Mouse (Mus musculus) thymus, adult 2 months (tissue): ENCODE measurements around the gene Kcnab1. TPM values are rescaled to one million over a fixed set of nuclear protein-coding genes. Genes with fewer than 3 reads are reported as not detected.

Source experiments
- DNase-seq: peaks from one replicate; pipeline ENCODE4 v3.0.0; 2021
- H3K27ac ChIP-seq: fragments of 200-500 bp; 2 replicates; pipeline ENCODE4 v1.5.1; 2012; ENCODE audit warnings: low read length, control low read depth; ENCODE audit not compliant: control insufficient read depth, insufficient read depth
- H3K27me3 ChIP-seq: fragments of 200-500 bp; 2 replicates; pipeline ENCODE4 v1.6.1; 2012; ENCODE audit warnings: mild to moderate bottlenecking, low read length, moderate library complexity, mixed read lengths; ENCODE audit not compliant: control insufficient read depth, insufficient read depth
- H3K36me3 ChIP-seq: fragments of 200-500 bp; 2 replicates; pipeline ENCODE4 v1.6.1; 2012; ENCODE audit warnings: mild to moderate bottlenecking, low read length, moderate library complexity; ENCODE audit not compliant: control insufficient read depth, insufficient read depth
- H3K4me1 ChIP-seq: fragments of 200-500 bp; replicated peaks from 2 replicates; pipeline ENCODE4 v1.6.1; 2012; ENCODE audit warnings: low read length; ENCODE audit not compliant: control insufficient read depth, insufficient read depth
- H3K4me3 ChIP-seq: fragments of 200-500 bp; 2 replicates; pipeline ENCODE4 v1.5.1; 2012; ENCODE audit warnings: mild to moderate bottlenecking, low read length, control low read depth, moderate library complexity; ENCODE audit not compliant: control insufficient read depth, insufficient read depth
- CTCF ChIP-seq: fragments of 200-500 bp; IDR thresholded peaks from 2 replicates; pipeline ENCODE4 v1.5.1; 2012; ENCODE audit warnings: mild to moderate bottlenecking, control low read depth, low read length, moderate library complexity, borderline replicate concordance; ENCODE audit not compliant: control insufficient read depth, poor library complexity, insufficient read depth; ENCODE audit errors: extremely low read depth
- POLR2A ChIP-seq: fragments of 200-500 bp; IDR thresholded peaks from 2 replicates; pipeline ENCODE4 v1.6.1; 2012; ENCODE audit warnings: mild to moderate bottlenecking, low read length, control low read depth, moderate library complexity; ENCODE audit not compliant: control insufficient read depth, poor library complexity, insufficient read depth; ENCODE audit errors: extremely low read depth
- WGBS: fragments of 180-500 bp; shearing (Covaris S2); methylation state at CpG from one replicate; pipeline ENCODE4 v1.1.7; 2018; 5-methylcytosine and 5-hydroxymethylcytosine counted together
- polyA plus RNA-seq: library from polyadenylated mRNA; depleted of rRNA; stranded (reverse); fragments of >200 nt; gene quantifications from 2 replicates; pipeline ENCODE4 v1.2.3, GENCODE M21; 2012; rRNA removed

The Kcnab1 gene
- polyA plus RNA-seq: 0.29 and 0.31 TPM in 2 replicates

- no peak for DNase-seq
- H3K4me1 ChIP-seq: no peaks in the 10 kb centered on the region
- TF ChIP-seq POLR2A: no peak
- no peaks in the 10 kb centered on the region for H3K27me3 ChIP-seq
- no peak within 1 kb of the TSS for H3K4me3 ChIP-seq
- no peaks in the 10 kb centered on the region for H3K36me3 ChIP-seq
- no peak within 1 kb of the TSS for H3K27ac ChIP-seq
- 7% methylated on average over 30 of the region's 30 CpGs for WGBS
Observed at GRCm38 (mm10) chr3:65108945-65109921, at the start of gene Kcnab1. TSS of gene Kcnab1 (plus strand) at chr3:65109384.

GRCm38 (mm10) chr3:65088295-65088694, 20.9 kb upstream of the Kcnab1 start:
- H3K27me3 ChIP-seq: no peaks in the 10 kb centered on the region
- no peaks in the 10 kb centered on the region for H3K4me1 ChIP-seq
- WGBS: 90% methylated on average over 2 of the region's 2 CpGs
- H3K27ac ChIP-seq: no peak overlapping the region
- no peaks in the 10 kb centered on the region for H3K36me3 ChIP-seq
- no peak for DNase-seq
- TF ChIP-seq CTCF (no peak), POLR2A (no peak)
- no peak overlapping the region for H3K4me3 ChIP-seq

GRCm38 (mm10) chr3:65104117-65104516, 5.1 kb upstream of the Kcnab1 start:
- no peaks in the 10 kb centered on the region for H3K36me3 ChIP-seq
- TF ChIP-seq POLR2A: no peak
- TF ChIP-seq CTCF: no peak
- no peak overlapping the region for H3K27ac ChIP-seq
- no peak for DNase-seq
- H3K27me3 ChIP-seq: no peaks in the 10 kb centered on the region
- WGBS: 64% methylated on average over 6 of the region's 6 CpGs
- H3K4me3 ChIP-seq: no peak overlapping the region
- no peaks in the 10 kb centered on the region for H3K4me1 ChIP-seq

- no peak for DNase-seq
- no peaks in the 10 kb centered on the region for H3K36me3 ChIP-seq
- no peaks in the 10 kb centered on the region for H3K4me1 ChIP-seq
- H3K27me3 ChIP-seq: no peaks in the 10 kb centered on the region
- no peak overlapping the region for H3K27ac ChIP-seq
- H3K4me3 ChIP-seq: no peak overlapping the region
- WGBS: 86% methylated on average over 9 of the region's 9 CpGs
- TF ChIP-seq POLR2A (no peak), CTCF (no peak)
Observed at GRCm38 (mm10) chr3:65110190-65110589, 1.0 kb downstream of the Kcnab1 start.

GRCm38 (mm10) chr3:65111176-65111575, 2.0 kb downstream of the Kcnab1 start:
- Histone ChIP-seq H3K4me3 (no peak overlapping the region), H3K36me3 (no peaks in the 10 kb centered on the region), H3K27me3 (no peaks in the 10 kb centered on the region), H3K4me1 (no peaks in the 10 kb centered on the region), H3K27ac (no peak overlapping the region)
- DNase-seq: no peak
- 87% methylated on average over 2 of the region's 2 CpGs for WGBS
- TF ChIP-seq POLR2A: no peak
- TF ChIP-seq CTCF: no peak

- Histone ChIP-seq H3K27ac (no peak overlapping the region), H3K4me3 (no peak overlapping the region), H3K27me3 (no peaks in the 10 kb centered on the region), H3K4me1 (no peaks in the 10 kb centered on the region), H3K36me3 (no peaks in the 10 kb centered on the region)
- DNase-seq: no peak
- TF ChIP-seq CTCF (no peak), POLR2A (no peak)
- 95% methylated on average over 6 of the region's 6 CpGs for WGBS
Observed at GRCm38 (mm10) chr3:65115164-65115563, 6.0 kb downstream of the Kcnab1 start.
